Mouse (Mus musculus): ENCODE results near the gene Osbpl3.

GRCm38 (mm10) chr6:50427051-50427732, 28.8 kb downstream of the Osbpl3 start:
- TF ChIP-seq CTCF (IDR thresholded peaks at IDR 0.05; ENCODE audit: borderline replicate concordance, insufficient read depth, low read depth, low read length): no peak
- TF ChIP-seq POLR2A (IDR thresholded peaks at IDR 0.05; ENCODE audit: borderline replicate concordance, insufficient read depth, low read length): no peak
